Mouse (Mus musculus) cerebellum, adult 2 months (tissue): ENCODE measurements around the gene Hjurp. TPM values are rescaled to one million over a fixed set of nuclear protein-coding genes. Genes with fewer than 3 reads are reported as not detected.

Experiments
- DNase-seq, 2 experiments: peaks; one replicate each; pipeline ENCODE4 v3.0.0; 2021
- H3K27ac ChIP-seq: fragments of 200-500 bp; 2 replicates; pipeline ENCODE4 v1.5.1; 2012; ENCODE audit warnings: low read length, control low read depth, inconsistent platforms; ENCODE audit not compliant: insufficient read depth
- H3K27me3 ChIP-seq: fragments of 200-500 bp; 2 replicates; pipeline ENCODE4 v1.6.1; 2012; ENCODE audit warnings: inconsistent platforms, mild to moderate bottlenecking, low read length, moderate library complexity; ENCODE audit not compliant: control insufficient read depth, insufficient read depth
- H3K4me1 ChIP-seq: fragments of 200-500 bp; 2 replicates; pipeline ENCODE4 v1.6.1; 2011; ENCODE audit warnings: low read length; ENCODE audit not compliant: control insufficient read depth, insufficient read depth
- H3K4me3 ChIP-seq: fragments of 200-500 bp; replicated peaks from 2 replicates; pipeline ENCODE3; 2011; ENCODE audit warnings: mild to moderate bottlenecking, low read depth, low read length, control low read depth; ENCODE audit not compliant: insufficient read depth
- CTCF ChIP-seq: fragments of 200-500 bp; IDR thresholded peaks from 2 replicates; pipeline ENCODE4 v1.5.1; 2011; ENCODE audit warnings: low read depth, mild to moderate bottlenecking, control low read depth, low read length, moderate library complexity, borderline replicate concordance; ENCODE audit not compliant: insufficient read depth
- POLR2A ChIP-seq: fragments of 200-500 bp; IDR thresholded peaks from 2 replicates; pipeline ENCODE4 v1.6.1; 2011; ENCODE audit warnings: low read length, control low read depth, borderline replicate concordance; ENCODE audit not compliant: insufficient read depth
- WGBS: fragments of 180-500 bp; shearing (Covaris S2); methylation state at CpG from one replicate; pipeline ENCODE4 v1.1.7; 2018; 5-methylcytosine and 5-hydroxymethylcytosine counted together
- polyA plus RNA-seq: library from polyadenylated mRNA; depleted of rRNA; stranded (reverse); fragments of >200 nt; gene quantifications from 2 replicates; pipeline ENCODE4 v1.2.3, GENCODE M21; 2012

The Hjurp gene
- polyA plus RNA-seq, 1 experiment = 79.1 TPM

DNA sequence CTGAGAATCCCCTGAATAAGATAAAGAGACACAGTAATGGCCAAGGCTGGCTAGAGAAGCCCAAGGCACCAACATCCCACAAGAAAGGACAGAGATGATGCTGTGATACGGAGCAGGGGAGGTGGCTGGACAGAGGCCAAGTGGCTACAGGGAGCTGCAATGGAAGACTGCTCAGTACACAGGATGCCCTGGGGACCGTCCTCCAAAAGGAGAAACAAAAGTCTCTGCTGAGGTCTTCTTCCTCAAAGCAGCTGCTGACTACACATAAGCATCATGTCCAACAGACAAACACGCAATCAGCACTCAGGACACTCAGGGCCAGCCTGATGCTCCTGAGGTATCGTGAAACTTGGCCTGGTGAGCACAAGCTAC lies 12.6 kb downstream of the Hjurp start:
- H3K27ac ChIP-seq = no peak overlapping the region
- H3K4me1 ChIP-seq = no peaks in the 10 kb centered on the region; the same call in 1 of the 2 replicates
- 70% methylated on average over 4 of the region's 4 CpGs for WGBS
- no peak for TF ChIP-seq POLR2A
- TF ChIP-seq CTCF = no peak
- no peak for DNase-seq
- H3K4me3 ChIP-seq = no peak overlapping the region
- no peaks in the 10 kb centered on the region for H3K27me3 ChIP-seq

DNA sequence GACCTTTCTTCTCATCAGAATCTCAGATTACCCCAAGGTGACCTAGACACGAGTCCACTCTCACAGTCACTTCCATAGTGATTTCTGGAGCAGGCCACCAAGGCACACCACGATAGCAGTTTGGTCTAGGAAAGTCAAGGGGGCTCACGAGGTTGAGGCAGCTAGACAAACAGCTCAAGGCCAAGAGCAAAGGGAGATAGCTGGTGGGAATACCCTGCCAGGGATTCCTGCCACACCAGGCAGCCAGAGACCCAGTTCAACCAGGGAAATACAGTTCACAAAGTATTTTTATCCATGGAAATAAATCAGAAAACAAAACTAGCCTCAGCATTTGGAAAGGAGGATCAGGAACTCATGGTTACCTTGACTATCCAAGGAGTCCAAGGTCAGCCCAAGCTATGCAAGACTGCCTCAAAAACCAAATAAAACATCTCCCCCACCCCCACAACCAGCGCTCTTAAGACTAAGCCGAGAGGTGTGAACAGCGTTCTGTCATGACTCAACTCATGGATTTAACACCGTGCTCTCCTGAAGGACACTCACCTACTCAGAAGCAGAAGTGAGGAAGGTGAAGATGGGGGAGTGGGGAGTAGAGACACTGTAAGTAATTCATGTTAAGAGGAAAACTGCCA lies 13.1 kb downstream of the Hjurp start:
- TF ChIP-seq POLR2A = no peak
- TF ChIP-seq CTCF = no peak
- DNase-seq = no peak
- Histone ChIP-seq H3K4me3 (no peak overlapping the region), H3K27ac (no peak overlapping the region), H3K27me3 (no peaks in the 10 kb centered on the region), H3K4me1 (peaks cover 3% of the 10 kb centered on the region)
- 90% methylated on average over 7 of the region's 7 CpGs for WGBS

DNA sequence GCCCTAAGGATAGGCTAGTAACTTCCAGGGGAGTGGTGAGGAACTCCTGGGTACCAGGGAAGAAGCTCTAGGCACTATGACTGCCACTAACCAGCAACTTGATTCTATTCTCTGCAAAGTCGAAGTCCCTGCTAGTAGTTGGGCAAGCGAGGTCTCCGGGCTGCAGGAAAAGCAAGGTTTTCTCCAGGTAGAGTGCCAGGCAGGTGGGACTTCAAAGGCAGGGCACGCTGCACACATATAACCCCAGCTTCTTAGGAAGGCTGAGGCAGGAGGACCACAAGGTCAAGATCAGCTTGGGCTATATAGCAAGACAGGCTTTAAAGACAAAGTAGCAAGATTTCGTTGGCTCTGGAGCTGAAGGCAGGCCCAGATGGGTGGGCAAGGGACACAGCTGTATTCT lies 13.7 kb downstream of the Hjurp start:
- no peak overlapping the region for H3K4me3 ChIP-seq
- H3K4me1 ChIP-seq = peaks cover 8% of the 10 kb centered on the region
- no peak for DNase-seq
- no peaks in the 10 kb centered on the region for H3K27me3 ChIP-seq
- WGBS = 92% methylated on average over 5 of the region's 5 CpGs
- TF ChIP-seq POLR2A = no peak
- TF ChIP-seq CTCF = no peak
- H3K27ac ChIP-seq = no peak overlapping the region

DNA sequence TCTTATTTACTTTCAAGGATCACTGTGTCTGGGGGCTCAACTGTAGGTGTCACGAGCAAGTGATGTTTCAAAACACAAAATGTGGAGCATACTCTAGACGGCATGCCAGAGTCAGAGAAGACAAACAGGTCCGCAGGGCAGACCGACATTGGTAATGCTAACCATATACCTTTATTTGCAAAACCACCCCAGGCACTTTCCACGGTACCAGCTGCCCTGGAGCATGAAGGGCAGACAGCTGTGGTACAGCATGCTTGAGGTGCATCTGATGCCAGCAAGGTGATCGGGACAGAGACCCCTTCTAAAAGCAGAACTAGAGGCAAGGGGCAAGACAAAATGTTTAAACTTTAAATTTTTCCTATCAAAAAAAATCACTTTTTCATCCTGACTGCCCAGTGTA lies 14.5 kb downstream of the Hjurp start:
- WGBS = 78% methylated on average over 6 of the region's 6 CpGs
- no peaks in the 10 kb centered on the region for H3K27me3 ChIP-seq
- H3K27ac ChIP-seq = no peak overlapping the region
- H3K4me1 ChIP-seq = peaks cover 12% of the 10 kb centered on the region
- H3K4me3 ChIP-seq = no peak overlapping the region
- DNase-seq = no peak
- TF ChIP-seq CTCF = no peak
- no peak for TF ChIP-seq POLR2A

DNA sequence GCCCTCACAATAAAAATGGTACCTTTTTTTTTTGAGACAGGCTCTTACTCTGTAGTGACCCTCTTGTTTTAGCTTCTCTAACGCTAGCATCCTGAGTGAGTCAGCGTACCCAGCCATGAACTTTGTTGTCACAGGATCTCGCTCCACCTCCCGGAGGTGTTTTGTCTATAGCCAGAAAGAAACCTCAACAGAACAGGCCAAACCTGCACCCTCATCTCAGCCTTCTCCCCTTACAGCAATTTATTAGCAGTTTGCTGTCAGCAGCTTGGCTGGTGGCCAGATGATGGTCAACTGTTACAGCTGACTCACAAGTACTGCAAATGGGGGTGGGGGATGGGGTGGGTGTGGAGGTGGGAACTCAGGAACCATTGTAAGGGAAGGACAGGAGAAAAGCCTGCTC lies 15.2 kb downstream of the Hjurp start:
- no peak overlapping the region for H3K4me3 ChIP-seq
- TF ChIP-seq POLR2A (no peak), CTCF (no peak)
- no peak for DNase-seq
- no peak overlapping the region for H3K27ac ChIP-seq
- 86% methylated on average over 4 of the region's 4 CpGs for WGBS
- H3K4me1 ChIP-seq = peaks cover 12% of the 10 kb centered on the region
- no peaks in the 10 kb centered on the region for H3K27me3 ChIP-seq

DNA sequence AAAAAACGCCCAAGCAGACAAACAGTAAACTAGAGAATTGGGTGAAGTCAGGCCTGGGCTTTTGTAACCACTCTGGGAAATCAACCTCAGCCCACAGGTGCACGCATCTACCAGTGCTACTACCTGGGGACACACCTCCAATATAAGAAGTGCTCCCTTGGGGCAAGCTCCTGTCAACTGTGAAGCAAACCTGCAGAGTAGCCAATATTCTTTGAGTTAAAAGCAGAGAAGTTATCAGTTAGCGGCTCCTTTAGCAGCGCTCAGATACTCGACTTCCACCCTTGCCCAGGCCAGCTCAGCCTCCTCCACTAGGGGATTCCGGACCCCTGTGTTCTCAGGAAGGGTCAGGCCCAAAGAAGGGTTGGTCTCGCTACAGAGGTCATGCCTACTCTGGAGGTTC lies 15.7 kb downstream of the Hjurp start:
- H3K4me1 ChIP-seq = peaks cover 12% of the 10 kb centered on the region
- H3K27ac ChIP-seq = no peak overlapping the region
- TF ChIP-seq CTCF (no peak), POLR2A (no peak)
- WGBS = 88% methylated on average over 7 of the region's 7 CpGs
- DNase-seq = no peak
- no peaks in the 10 kb centered on the region for H3K27me3 ChIP-seq
- no peak overlapping the region for H3K4me3 ChIP-seq

DNA sequence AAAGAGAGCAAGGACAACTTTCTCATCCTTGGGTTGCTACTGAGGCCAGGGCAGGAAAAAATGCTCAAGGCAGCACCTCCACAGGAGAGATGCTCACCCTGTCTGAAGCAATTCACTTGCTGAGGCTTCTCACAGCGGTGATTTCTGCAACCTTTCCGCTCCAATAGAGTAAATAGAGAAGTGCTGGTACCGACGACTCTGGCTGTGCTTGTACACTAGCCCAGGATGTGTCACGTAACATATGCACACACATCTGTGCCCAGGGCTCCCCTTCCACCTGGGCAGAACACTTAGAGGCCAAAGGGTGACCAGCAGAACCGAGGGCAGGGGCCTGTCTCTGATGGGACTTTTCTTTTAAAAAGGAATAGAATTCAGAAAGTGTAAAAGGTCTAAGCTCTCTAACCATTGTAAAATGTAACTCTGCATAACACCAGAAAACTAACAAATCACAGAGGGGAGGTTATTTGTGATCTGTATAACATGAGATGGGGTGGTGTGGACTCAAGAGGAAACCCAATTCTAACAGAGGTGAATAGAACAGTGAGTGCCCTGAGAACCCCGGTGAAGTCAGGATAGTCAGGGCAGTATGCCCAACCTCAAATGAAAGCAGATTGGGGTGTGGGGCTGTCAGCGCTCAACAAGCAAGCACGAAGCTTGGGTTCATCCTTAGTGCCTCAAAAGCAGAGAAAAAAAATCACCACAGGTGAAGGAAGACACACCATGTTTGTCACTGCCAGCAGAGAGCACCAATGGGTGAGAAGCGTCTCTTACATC lies 16.6 kb downstream of the Hjurp start:
- DNase-seq = no peak
- whole genome bisulfite sequencing = 63% methylated on average over 10 of the region's 10 CpGs
- Histone ChIP-seq H3K27ac (no peak overlapping the region), H3K4me3 (no peak overlapping the region), H3K27me3 (no peaks in the 10 kb centered on the region), H3K4me1 (peaks cover 19% of the 10 kb centered on the region)
- TF ChIP-seq CTCF (no peak), POLR2A (no peak)

DNA sequence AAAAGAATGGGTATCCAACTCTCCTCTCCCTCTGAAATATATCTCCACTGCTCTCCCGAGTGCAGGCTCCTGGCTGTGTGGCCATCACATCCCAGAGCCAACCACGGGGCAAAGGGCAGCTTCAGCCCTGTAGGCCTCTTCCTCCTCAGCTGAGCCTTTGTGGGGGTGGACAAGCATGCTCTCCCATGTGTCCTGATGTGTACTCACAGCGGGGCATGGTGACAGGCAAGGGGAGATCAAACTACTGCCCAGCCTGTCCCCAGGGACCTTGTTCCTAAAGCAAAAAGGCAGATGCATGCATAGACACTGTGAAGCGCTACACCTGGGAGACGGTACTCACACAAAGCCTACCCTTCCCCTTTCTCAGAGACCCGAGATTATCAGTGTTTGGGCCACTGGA lies 17.3 kb downstream of the Hjurp start:
- no peak for DNase-seq
- Histone ChIP-seq H3K4me1 (peaks cover 26% of the 10 kb centered on the region), H3K27me3 (no peaks in the 10 kb centered on the region), H3K4me3 (no peak overlapping the region), H3K27ac (no peak overlapping the region)
- TF ChIP-seq CTCF (no peak), POLR2A (no peak)
- 72% methylated on average over 6 of the region's 6 CpGs for WGBS
